Mouse (Mus musculus) hindbrain, embryonic 13.5 days (tissue): ENCODE measurements at regions not wholly inside any gene's neighbourhood (a gene's known extent, or its start where the extent isn't known, plus 50 kb on each side); places are given as distances from the start of the nearest gene placed in this dataset.

ENCODE experiments used
- ATAC-seq: fragments of 200-750 bp; cut with Nextera tagmentation; 2 replicates; pipeline ENCODE4 v1.8.0; 2017; ENCODE audit warnings: moderate TSS enrichment; ENCODE audit not compliant: low FRiP score
- H3K27ac ChIP-seq: fragments of 300-500 bp; sonication (generic); 2 replicates; pipeline ENCODE4 v1.5.1; 2015; ENCODE audit warnings: inconsistent platforms, mild to moderate bottlenecking, moderate library complexity
- H3K27me3 ChIP-seq: fragments of 300-500 bp; sonication (generic); 2 replicates; pipeline ENCODE4 v1.6.1; 2015; ENCODE audit warnings: mild to moderate bottlenecking, inconsistent platforms
- H3K36me3 ChIP-seq: fragments of 300-500 bp; sonication (generic); 2 replicates; pipeline ENCODE4 v1.6.1; 2015; ENCODE audit warnings: mild to moderate bottlenecking, inconsistent platforms
- H3K4me1 ChIP-seq: fragments of 300-500 bp; sonication (generic); replicated peaks from 2 replicates; pipeline ENCODE4 v1.6.1; 2015; ENCODE audit warnings: inconsistent platforms
- H3K4me2 ChIP-seq: fragments of 300-500 bp; sonication (generic); 2 replicates; pipeline ENCODE4 v1.6.1; 2015; ENCODE audit warnings: inconsistent platforms, mild to moderate bottlenecking, moderate library complexity
- H3K4me3 ChIP-seq: fragments of 300-500 bp; sonication (generic); 2 replicates; pipeline ENCODE4 v1.5.1; 2015; ENCODE audit warnings: mild to moderate bottlenecking, inconsistent platforms
- H3K9ac ChIP-seq: fragments of 300-500 bp; sonication (generic); 2 replicates; pipeline ENCODE4 v1.6.1; 2015; ENCODE audit warnings: mild to moderate bottlenecking, inconsistent platforms
- H3K9me3 ChIP-seq: fragments of 300-500 bp; sonication (generic); 2 replicates; pipeline ENCODE4 v1.6.1; 2016; ENCODE audit warnings: inconsistent platforms
- WGBS: fragments of 180-500 bp; shearing (Covaris S2); methylation state at CpG from one replicate; pipeline ENCODE4 v1.1.7; 2015; 5-methylcytosine and 5-hydroxymethylcytosine counted together

DNA sequence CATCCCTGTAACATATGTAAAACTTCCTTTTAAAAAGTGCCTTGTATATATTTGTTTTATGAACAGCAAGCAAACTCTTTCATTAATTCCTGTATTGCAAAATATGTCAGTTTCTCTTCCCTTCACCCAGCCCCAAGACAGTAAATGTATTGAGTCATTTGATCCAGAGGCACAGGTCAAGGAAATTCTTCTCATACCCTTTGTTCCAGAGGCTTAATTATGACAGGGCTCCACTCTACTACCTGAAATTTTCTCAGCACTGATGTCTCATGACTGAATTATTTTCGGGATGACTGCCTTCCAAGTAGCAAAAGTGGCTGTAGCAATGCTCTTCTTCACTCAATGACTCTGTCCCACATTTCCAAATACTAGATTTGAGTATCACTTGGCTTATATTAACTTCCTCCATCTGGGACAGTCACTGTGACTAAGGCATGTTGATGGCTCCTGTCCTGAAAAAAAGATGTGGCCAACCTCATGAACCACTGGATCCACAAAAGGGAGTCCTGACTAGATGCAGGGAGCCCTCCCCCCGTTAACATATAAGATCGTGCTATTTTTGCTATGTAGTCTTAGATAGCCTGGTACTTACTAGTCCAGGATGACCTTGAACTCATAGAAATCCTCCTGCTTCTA is 80.3 kb upstream of the Rbpj start:
- H3K4me2 ChIP-seq, result no peak overlapping the region
- no peaks in the 10 kb centered on the region for H3K36me3 ChIP-seq
- H3K27ac ChIP-seq, result no peak overlapping the region
- H3K4me1 ChIP-seq, result no peaks in the 10 kb centered on the region
- no peaks in the 10 kb centered on the region for H3K27me3 ChIP-seq
- WGBS, result 91% methylated on average over 3 of the region's 3 CpGs
- no peaks in the 10 kb centered on the region for H3K9me3 ChIP-seq
- no peak overlapping the region for H3K4me3 ChIP-seq
- ATAC-seq, result no peak
- no peak overlapping the region for H3K9ac ChIP-seq

DNA sequence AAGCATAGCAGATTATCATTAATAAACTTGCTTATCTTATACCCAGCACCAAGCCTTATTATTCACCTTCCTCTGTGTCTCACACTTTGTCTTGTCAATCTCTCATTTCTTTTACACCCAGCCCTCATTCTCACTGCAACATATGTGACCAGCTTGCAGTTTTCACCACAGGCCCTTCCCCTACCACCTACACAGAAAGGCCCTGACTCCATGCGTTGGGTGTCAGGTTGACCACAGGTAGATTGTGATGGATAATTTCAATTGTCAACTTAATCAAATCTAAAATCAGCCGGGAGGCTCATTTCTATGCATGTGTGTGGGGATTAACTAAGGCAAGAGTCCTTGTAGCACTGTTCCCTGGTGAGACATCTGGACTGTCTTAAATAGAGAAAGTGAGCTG is 72.4 kb upstream of the Rbpj start:
- Histone ChIP-seq H3K27me3 (no peaks in the 10 kb centered on the region), H3K4me1 (no peaks in the 10 kb centered on the region)
- WGBS, result 86% methylated on average over 2 of the region's 2 CpGs

DNA sequence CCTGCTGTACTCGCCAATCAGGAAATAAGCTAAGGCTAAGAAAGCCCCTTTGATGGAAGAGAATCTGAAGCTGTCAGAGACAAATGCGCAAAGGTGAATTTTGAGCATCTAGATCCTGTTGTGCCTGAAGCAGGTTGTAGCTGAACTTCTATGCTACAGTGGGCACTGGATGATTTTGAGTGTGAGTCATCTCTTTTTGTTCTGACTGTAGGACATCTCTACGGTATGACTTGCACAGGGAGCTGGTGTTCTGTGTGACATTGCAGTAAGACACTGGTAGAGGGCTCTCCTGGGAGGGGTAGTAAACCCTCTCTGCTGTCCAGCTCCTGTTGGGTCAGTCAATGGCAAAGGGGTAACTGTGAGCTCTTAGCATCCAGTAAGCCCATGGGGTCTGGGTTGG is 71.4 kb upstream of the Rbpj start:
- Histone ChIP-seq H3K9me3 (no peaks in the 10 kb centered on the region), H3K4me1 (no peaks in the 10 kb centered on the region), H3K4me3 (no peak overlapping the region), H3K36me3 (no peaks in the 10 kb centered on the region), H3K27ac (no peak overlapping the region), H3K9ac (no peak overlapping the region), H3K27me3 (no peaks in the 10 kb centered on the region), H3K4me2 (no peak overlapping the region)
- WGBS, result 96% methylated on average over 3 of the region's 3 CpGs
- ATAC-seq, result no peak

More for the DNA sequence above, 72.4 kb upstream of the Rbpj start:
- Histone ChIP-seq H3K36me3 (no peaks in the 10 kb centered on the region), H3K27ac (no peak overlapping the region), H3K9me3 (no peaks in the 10 kb centered on the region), H3K4me3 (no peak overlapping the region), H3K4me2 (no peak overlapping the region), H3K9ac (no peak overlapping the region)
- no peak for ATAC-seq

DNA sequence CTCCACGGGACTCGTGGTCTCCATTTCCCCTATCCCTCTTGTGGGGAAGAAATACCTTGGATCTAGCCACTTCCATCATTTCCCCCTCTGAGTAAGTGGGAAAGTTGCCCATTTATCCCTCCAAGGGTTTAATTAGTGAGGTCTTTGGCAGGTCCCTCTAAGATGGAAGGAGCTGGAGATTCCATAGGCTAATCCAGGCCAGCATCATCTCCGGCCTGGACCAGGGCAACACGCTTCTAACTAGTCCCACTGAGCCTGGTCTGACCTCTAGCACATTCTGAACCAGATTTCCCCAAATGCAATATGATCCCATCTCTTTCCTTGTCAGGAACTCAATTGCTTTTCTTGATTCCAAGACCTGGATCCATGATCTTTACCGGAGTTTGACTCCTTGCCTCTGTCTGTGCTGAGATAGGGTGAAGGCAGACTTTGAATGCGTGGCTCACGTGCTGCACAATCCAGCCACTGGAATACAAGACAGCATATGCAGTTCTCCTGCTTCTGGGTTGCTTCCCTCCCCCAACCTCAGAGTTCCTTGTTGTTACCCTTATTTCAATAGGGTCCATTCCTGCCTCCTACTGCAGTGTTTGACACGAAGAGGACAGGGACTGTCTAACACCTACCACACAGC is 67.4 kb upstream of the Rbpj start:
- H3K36me3 ChIP-seq, result no peaks in the 10 kb centered on the region
- no peaks in the 10 kb centered on the region for H3K27me3 ChIP-seq
- H3K27ac ChIP-seq, result no peak overlapping the region
- no peak for ATAC-seq
- no peak overlapping the region for H3K9ac ChIP-seq
- H3K4me3 ChIP-seq, result no peak overlapping the region
- H3K4me2 ChIP-seq, result no peak overlapping the region
- H3K9me3 ChIP-seq, result no peaks in the 10 kb centered on the region
- no peaks in the 10 kb centered on the region for H3K4me1 ChIP-seq
- WGBS, result 93% methylated on average over 8 of the region's 8 CpGs

DNA sequence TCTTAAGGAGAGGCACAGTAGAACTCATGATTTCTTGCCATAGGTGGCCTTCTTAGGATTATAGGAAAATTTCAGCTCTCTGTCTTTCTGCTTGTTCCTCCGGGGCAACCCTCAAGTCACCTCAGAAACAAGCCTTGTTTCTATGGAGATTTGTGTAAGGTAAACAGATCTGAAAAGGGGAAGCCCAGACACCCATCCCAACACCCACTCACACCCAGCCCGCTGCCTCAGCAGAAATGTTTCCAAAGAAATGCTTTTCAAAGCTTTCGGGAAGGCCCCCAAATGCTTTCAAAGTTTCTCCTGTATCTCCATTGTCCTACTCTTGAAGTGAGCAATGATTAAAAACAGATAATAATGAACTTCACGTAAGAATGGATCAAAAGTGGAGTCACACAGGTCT is 64.9 kb upstream of the Rbpj start:
- no peaks in the 10 kb centered on the region for H3K27me3 ChIP-seq
- H3K9ac ChIP-seq, result no peak overlapping the region
- no peak overlapping the region for H3K27ac ChIP-seq
- ATAC-seq, result no peak
- H3K4me3 ChIP-seq, result no peak overlapping the region
- 71% methylated on average over 4 of the region's 4 CpGs for WGBS
- no peak overlapping the region for H3K4me2 ChIP-seq
- no peaks in the 10 kb centered on the region for H3K4me1 ChIP-seq
- no peaks in the 10 kb centered on the region for H3K36me3 ChIP-seq
- no peaks in the 10 kb centered on the region for H3K9me3 ChIP-seq

DNA sequence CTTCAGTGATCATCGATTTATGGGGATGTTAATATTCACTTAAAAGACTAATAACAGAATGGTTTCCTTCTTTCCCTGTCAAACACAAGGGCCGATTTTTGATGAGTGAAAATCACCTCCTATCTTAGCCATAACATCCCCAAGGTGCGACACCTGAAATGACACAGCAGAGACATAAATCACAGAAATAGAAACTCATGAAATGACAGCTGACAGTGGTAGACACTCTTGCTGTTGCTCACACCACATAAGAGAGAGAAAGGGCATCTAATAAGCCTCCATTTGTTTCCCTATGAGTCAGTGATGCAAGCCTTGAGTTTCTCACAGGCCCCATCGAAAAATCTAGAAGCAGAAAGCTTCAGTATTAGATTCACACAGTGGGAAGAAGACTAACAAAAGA is 63.9 kb upstream of the Rbpj start:
- WGBS, result 95% methylated on average over 4 of the region's 4 CpGs
- no peaks in the 10 kb centered on the region for H3K27me3 ChIP-seq
- H3K27ac ChIP-seq, result no peak overlapping the region
- ATAC-seq, result no peak
- no peaks in the 10 kb centered on the region for H3K4me1 ChIP-seq
- no peaks in the 10 kb centered on the region for H3K36me3 ChIP-seq
- H3K9me3 ChIP-seq, result no peaks in the 10 kb centered on the region
- H3K4me2 ChIP-seq, result no peak overlapping the region
- H3K4me3 ChIP-seq, result no peak overlapping the region
- H3K9ac ChIP-seq, result no peak overlapping the region

DNA sequence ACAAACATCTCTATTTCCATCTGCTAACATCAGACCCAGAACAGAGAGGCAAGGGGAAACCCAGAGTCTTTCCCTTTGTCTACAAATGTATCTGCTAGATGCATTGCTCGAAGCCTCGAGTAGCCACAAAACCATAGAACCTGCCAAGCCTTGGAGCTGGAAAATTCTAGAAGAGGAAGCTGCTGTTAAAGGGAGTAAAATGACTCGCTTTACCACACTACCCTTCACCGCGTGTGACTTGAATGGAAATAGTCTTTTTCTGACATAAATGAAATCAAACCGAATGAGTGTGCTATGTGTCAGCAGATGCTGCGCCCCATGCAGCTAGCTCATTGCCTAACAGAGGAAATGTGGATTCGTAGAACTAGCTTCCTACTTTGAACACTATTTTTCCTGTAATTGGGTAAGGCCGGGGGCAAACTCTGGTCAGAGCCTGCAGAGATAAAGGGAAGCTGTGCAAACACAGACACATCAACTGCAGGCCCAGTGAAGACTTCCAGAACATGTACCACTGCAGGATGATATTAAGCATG is 63.3 kb upstream of the Rbpj start:
- H3K4me1 ChIP-seq, result no peaks in the 10 kb centered on the region
- H3K4me3 ChIP-seq, result no peak overlapping the region
- H3K36me3 ChIP-seq, result no peaks in the 10 kb centered on the region
- ATAC-seq, result no peak
- 90% methylated on average over 9 of the region's 9 CpGs for WGBS
- H3K4me2 ChIP-seq, result no peak overlapping the region
- no peaks in the 10 kb centered on the region for H3K9me3 ChIP-seq
- H3K9ac ChIP-seq, result no peak overlapping the region
- H3K27me3 ChIP-seq, result no peaks in the 10 kb centered on the region
- no peak overlapping the region for H3K27ac ChIP-seq

DNA sequence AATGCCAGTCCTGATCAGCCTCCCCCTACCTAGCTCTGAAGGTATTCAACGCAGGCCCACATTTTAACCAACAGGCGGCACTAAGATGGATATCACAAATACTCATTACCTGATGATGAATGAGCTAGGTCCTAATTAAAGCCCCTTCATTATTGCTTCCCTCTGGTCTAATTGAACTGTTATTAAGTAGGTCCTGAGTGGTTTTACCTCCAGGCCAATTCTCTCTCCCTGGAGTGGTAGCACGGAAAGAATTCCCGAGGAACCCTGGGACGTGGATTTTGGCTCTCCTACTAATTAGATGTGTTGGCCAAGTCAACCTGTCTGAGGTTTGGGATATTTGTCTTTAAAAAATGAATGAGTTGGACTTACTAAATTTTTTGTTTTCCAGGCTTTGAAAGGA is 60.0 kb upstream of the Rbpj start:
- H3K4me2 ChIP-seq, result no peak overlapping the region
- no peak for ATAC-seq
- H3K27me3 ChIP-seq, result no peaks in the 10 kb centered on the region
- no peak overlapping the region for H3K27ac ChIP-seq
- H3K4me3 ChIP-seq, result no peak overlapping the region
- H3K9ac ChIP-seq, result no peak overlapping the region
- no peaks in the 10 kb centered on the region for H3K4me1 ChIP-seq
- H3K36me3 ChIP-seq, result no peaks in the 10 kb centered on the region
- H3K9me3 ChIP-seq, result no peaks in the 10 kb centered on the region
- WGBS, result 79% methylated on average over 5 of the region's 5 CpGs

DNA sequence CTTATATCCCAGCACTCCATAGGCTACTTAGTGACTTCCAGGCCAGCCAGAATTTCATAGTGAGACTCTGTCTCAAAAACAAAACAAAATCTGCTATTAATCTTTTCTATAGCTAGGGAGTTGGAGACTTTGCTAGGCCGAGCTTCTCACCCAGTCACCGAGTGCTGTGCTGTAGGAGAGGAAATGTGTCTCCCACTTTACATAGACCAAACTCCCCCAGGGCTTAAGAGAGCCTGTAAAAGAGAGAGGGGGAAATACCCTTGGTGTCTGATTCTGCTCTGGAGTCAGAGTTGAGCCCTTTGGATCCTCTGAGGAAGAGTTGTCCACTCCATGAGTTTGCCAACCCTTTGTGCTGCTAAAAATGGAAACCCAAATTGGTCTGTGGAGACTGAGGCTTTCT is 58.3 kb upstream of the Rbpj start:
- no peak overlapping the region for H3K4me2 ChIP-seq
- no peak for ATAC-seq
- H3K4me1 ChIP-seq, result no peaks in the 10 kb centered on the region
- WGBS, result 90% methylated on average over 2 of the region's 2 CpGs
- H3K36me3 ChIP-seq, result no peaks in the 10 kb centered on the region
- no peak overlapping the region for H3K27ac ChIP-seq
- no peaks in the 10 kb centered on the region for H3K9me3 ChIP-seq
- no peaks in the 10 kb centered on the region for H3K27me3 ChIP-seq
- H3K4me3 ChIP-seq, result no peak overlapping the region
- H3K9ac ChIP-seq, result no peak overlapping the region

DNA sequence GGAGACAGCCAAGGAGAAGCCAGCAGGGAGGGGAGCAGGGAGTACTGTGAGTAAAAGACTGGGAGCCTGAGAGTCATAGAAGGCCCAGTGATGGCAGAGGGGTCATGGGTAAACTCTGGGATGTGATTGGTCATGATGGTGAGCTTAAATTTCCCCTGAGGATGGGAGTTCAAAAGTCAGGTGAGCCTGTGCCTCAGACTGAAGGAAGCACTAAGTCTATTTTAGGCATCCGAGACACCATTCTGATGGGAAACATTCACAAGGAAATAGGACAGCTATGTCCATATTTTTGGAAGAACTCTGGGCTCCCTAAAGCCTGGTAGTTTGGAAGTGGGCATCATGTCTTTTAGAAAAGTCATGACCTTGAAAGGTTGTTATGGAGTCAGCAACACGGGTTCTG is 57.7 kb upstream of the Rbpj start:
- H3K4me2 ChIP-seq, result no peak overlapping the region

DNA sequence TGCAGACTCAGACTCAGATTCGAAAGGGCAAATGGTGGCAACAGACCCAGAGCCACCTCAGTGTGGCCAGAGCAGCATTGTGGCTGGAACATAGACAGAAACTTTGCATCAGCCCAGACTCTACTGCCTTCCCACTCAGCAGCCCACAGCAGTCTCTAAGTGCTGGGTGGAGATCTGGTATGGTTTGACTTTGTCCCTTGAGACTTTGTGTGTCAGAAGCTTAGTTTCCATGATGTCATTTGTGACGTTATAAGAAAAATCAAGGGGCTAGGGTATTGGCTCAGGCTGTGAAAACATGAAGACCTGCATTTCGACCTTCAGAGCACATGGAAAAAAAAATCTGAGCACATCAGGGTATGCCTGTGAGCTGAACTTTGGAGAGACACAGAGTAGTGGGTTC is 56.2 kb upstream of the Rbpj start:
- Histone ChIP-seq H3K27me3 (no peaks in the 10 kb centered on the region), H3K9ac (no peak overlapping the region), H3K9me3 (no peaks in the 10 kb centered on the region), H3K36me3 (no peaks in the 10 kb centered on the region), H3K27ac (no peak overlapping the region), H3K4me1 (no peaks in the 10 kb centered on the region), H3K4me2 (no peak overlapping the region), H3K4me3 (no peak overlapping the region)
- ATAC-seq, result no peak
- WGBS, result 81% methylated on average over 3 of the region's 3 CpGs

More for the DNA sequence above, 57.7 kb upstream of the Rbpj start:
- Histone ChIP-seq H3K9me3 (no peaks in the 10 kb centered on the region), H3K4me1 (no peaks in the 10 kb centered on the region), H3K36me3 (no peaks in the 10 kb centered on the region), H3K4me3 (no peak overlapping the region), H3K9ac (no peak overlapping the region), H3K27ac (no peak overlapping the region), H3K27me3 (no peaks in the 10 kb centered on the region)
- no peak for ATAC-seq
- WGBS, result 85% methylated on average over 2 of the region's 2 CpGs

DNA sequence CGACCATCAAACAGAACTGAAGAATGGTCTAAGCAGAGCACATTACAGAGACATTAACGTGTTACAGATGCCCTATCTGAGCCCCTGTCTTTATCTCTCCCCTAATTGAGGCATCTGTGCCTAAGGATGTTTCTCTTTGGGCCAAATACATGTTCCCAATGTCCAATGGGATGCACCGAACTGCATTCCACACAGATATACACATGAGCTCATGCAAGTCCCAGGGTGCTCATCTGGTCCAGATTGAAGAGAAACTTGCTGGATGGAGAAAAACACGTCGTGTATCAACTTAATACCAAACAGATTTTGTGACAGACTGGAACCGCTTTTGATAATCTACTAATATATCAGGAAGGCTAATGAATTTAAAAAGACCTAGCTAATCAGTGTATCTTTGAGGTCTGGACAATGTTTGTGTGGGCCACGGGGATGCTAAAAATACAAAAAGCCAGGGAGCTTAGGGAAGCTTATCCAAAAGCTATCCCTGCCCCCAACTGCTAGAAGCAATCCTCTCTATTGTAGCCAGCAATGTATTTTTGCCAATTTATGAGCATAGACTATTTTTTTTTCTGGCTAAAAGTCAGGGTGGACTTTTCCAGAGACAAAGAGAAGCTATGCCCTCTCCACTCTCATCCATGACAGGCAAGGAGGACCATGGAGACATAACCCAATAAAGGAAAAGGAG is 53.4 kb upstream of the Rbpj start:
- ATAC-seq, result no peak
- no peak overlapping the region for H3K4me3 ChIP-seq
- no peak overlapping the region for H3K27ac ChIP-seq
- H3K9ac ChIP-seq, result no peak overlapping the region
- no peaks in the 10 kb centered on the region for H3K27me3 ChIP-seq
- H3K9me3 ChIP-seq, result no peaks in the 10 kb centered on the region
- no peaks in the 10 kb centered on the region for H3K36me3 ChIP-seq
- WGBS, result 79% methylated on average over 7 of the region's 7 CpGs
- no peak overlapping the region for H3K4me2 ChIP-seq
- H3K4me1 ChIP-seq, result no peaks in the 10 kb centered on the region

DNA sequence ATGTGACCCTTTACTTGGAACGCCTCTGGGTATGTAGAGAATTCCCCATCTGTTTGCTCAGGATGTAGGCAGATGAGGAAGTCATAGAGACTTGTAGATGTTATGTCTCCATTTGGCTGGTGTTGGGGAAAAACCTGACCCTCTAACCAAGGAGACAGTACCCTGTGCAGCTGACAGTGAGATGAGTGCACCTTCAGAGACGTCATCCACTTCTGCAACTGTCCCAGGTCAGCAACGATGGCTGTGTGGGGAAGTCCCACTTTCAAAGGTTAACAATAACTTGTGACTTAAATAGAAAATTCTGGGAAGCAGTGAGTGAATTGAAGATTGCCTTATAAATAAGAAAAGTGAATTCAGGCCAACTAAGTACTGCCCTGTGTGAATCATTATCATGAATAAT is 52.3 kb upstream of the Rbpj start:
- no peaks in the 10 kb centered on the region for H3K36me3 ChIP-seq
- 87% methylated on average over 3 of the region's 3 CpGs for WGBS
- no peak overlapping the region for H3K4me2 ChIP-seq
- no peak overlapping the region for H3K4me3 ChIP-seq
- H3K4me1 ChIP-seq, result no peaks in the 10 kb centered on the region
- ATAC-seq, result no peak
- H3K27ac ChIP-seq, result no peak overlapping the region
- no peaks in the 10 kb centered on the region for H3K9me3 ChIP-seq
- H3K9ac ChIP-seq, result no peak overlapping the region
- H3K27me3 ChIP-seq, result no peaks in the 10 kb centered on the region
